Mouse (Mus musculus) kidney, embryonic 15.5 days (tissue): Measurements from ENCODE around the gene Chrm4. TPM values are rescaled to one million over a fixed set of nuclear protein-coding genes. Genes with fewer than 3 reads are reported as not detected.
A peak's percentile ranks its signal among the peaks of the same experiment; 100 is the strongest.

Experiments
- ATAC-seq: fragments of 200-750 bp; cut with Nextera tagmentation; replicated peaks from 2 replicates; pipeline ENCODE4 v1.8.0; 2017; ENCODE audit warnings: moderate TSS enrichment; ENCODE audit not compliant: low FRiP score
- H3K27ac ChIP-seq: fragments of 300-500 bp; sonication (generic); 2 replicates; pipeline ENCODE4 v1.5.1; 2015; ENCODE audit warnings: mild to moderate bottlenecking, inconsistent platforms
- H3K27me3 ChIP-seq: fragments of 300-500 bp; sonication (generic); 2 replicates; pipeline ENCODE4 v1.6.1; 2015; ENCODE audit warnings: inconsistent platforms
- H3K36me3 ChIP-seq: fragments of 300-500 bp; sonication (generic); 2 replicates; pipeline ENCODE4 v1.6.1; 2015; ENCODE audit warnings: inconsistent platforms
- H3K4me1 ChIP-seq: fragments of 300-500 bp; sonication (generic); 2 replicates; pipeline ENCODE4 v1.6.1; 2015; ENCODE audit warnings: inconsistent platforms
- H3K4me2 ChIP-seq: fragments of 300-500 bp; sonication (generic); 2 replicates; pipeline ENCODE4 v1.6.1; 2015; ENCODE audit warnings: moderate library complexity, mild to moderate bottlenecking, inconsistent platforms
- H3K4me3 ChIP-seq: fragments of 300-500 bp; sonication (generic); replicated peaks from 2 replicates; pipeline ENCODE4 v1.5.1; 2015; ENCODE audit warnings: mild to moderate bottlenecking, inconsistent platforms
- H3K9ac ChIP-seq: fragments of 300-500 bp; sonication (generic); 2 replicates; pipeline ENCODE4 v1.6.1; 2015; ENCODE audit warnings: mild to moderate bottlenecking, inconsistent platforms
- H3K9me3 ChIP-seq: fragments of 300-500 bp; sonication (generic); replicated peaks from 2 replicates; pipeline ENCODE4 v1.6.1; 2016; ENCODE audit warnings: inconsistent platforms
- WGBS: fragments of 180-500 bp; shearing (Covaris S2); methylation state at CpG from one replicate; pipeline ENCODE4 v1.1.7; 2015; ENCODE audit warnings: mixed read lengths; 5-methylcytosine and 5-hydroxymethylcytosine counted together
- polyA plus RNA-seq: library from polyadenylated mRNA; unstranded; fragments of >200 nt; fragmentation: Nextera tagmentation; extraction: Ambion mirVana; gene quantifications from 2 replicates; pipeline ENCODE4 v1.2.1, GENCODE M21; 2015

Chrm4 gene
- polyA plus RNA-seq, 1 experiment from 2014 or later, result 0.42 TPM

GRCm38 (mm10) chr2:91933471-91933870 is 6.4 kb downstream of the Chrm4 start:
- Histone ChIP-seq H3K4me3 (no peak overlapping the region), H3K27ac (peak overlapping the region; percentile 96), H3K9me3 (no peaks in the 10 kb centered on the region), H3K9ac (no peak overlapping the region), H3K4me2 (peak overlapping the region; percentile 65; the same call in 1 of the 2 replicates), H3K36me3 (peaks cover 55% of the 10 kb centered on the region), H3K4me1 (peaks cover 52% of the 10 kb centered on the region), H3K27me3 (no peaks in the 10 kb centered on the region)
- WGBS, result 30% methylated on average over 9 of the region's 9 CpGs
- ATAC-seq, result peak; percentile 16; the same call in 1 of the 2 replicates

- ATAC-seq, result no peak
- no peak overlapping the region for H3K4me3 ChIP-seq
- no peak overlapping the region for H3K9ac ChIP-seq
- peaks cover 60% of the 10 kb centered on the region for H3K36me3 ChIP-seq
- peaks cover 51% of the 10 kb centered on the region for H3K4me1 ChIP-seq
- H3K4me2 ChIP-seq, result no peak overlapping the region
- WGBS, result 31% methylated on average over 8 of the region's 8 CpGs
- H3K27ac ChIP-seq, result peak overlapping the region; percentile 96
- H3K27me3 ChIP-seq, result no peaks in the 10 kb centered on the region
- no peaks in the 10 kb centered on the region for H3K9me3 ChIP-seq
Measured at GRCm38 (mm10) chr2:91934016-91934415, 7.0 kb downstream of the Chrm4 start.

- Histone ChIP-seq H3K4me1 (peaks cover 46% of the 10 kb centered on the region), H3K4me3 (no peak overlapping the region), H3K9me3 (no peaks in the 10 kb centered on the region), H3K27ac (no peak overlapping the region), H3K4me2 (no peak overlapping the region), H3K36me3 (peaks cover 63% of the 10 kb centered on the region), H3K27me3 (no peaks in the 10 kb centered on the region), H3K9ac (no peak overlapping the region)
- WGBS, result 78% methylated on average over 9 of the region's 9 CpGs
- no peak for ATAC-seq
Measured at GRCm38 (mm10) chr2:91934826-91935525, 7.9 kb downstream of the Chrm4 start.

- WGBS, result 93% methylated on average over 7 of the region's 7 CpGs
- Histone ChIP-seq H3K4me2 (no peak overlapping the region), H3K27ac (no peak overlapping the region), H3K27me3 (no peaks in the 10 kb centered on the region), H3K9ac (no peak overlapping the region), H3K36me3 (peaks cover 73% of the 10 kb centered on the region), H3K9me3 (no peaks in the 10 kb centered on the region), H3K4me1 (peaks cover 38% of the 10 kb centered on the region), H3K4me3 (no peak overlapping the region)
- no peak for ATAC-seq
Measured at GRCm38 (mm10) chr2:91936154-91936553, 9.1 kb downstream of the Chrm4 start.

GRCm38 (mm10) chr2:91939303-91939935 is 12.4 kb downstream of the Chrm4 start:
- no peak overlapping the region for H3K4me3 ChIP-seq
- peaks cover 76% of the 10 kb centered on the region for H3K36me3 ChIP-seq
- H3K27me3 ChIP-seq, result no peaks in the 10 kb centered on the region
- no peak overlapping the region for H3K9ac ChIP-seq
- no peak overlapping the region for H3K27ac ChIP-seq
- no peak overlapping the region for H3K4me2 ChIP-seq
- H3K9me3 ChIP-seq, result no peaks in the 10 kb centered on the region
- peaks cover 8% of the 10 kb centered on the region for H3K4me1 ChIP-seq
- 79% methylated on average over 15 of the region's 15 CpGs for WGBS
- no peak for ATAC-seq

GRCm38 (mm10) chr2:91942356-91942755 is 15.3 kb downstream of the Chrm4 start:
- Histone ChIP-seq H3K4me2 (no peak overlapping the region), H3K9ac (no peak overlapping the region), H3K4me1 (peaks cover 26% of the 10 kb centered on the region), H3K4me3 (no peak overlapping the region), H3K9me3 (no peaks in the 10 kb centered on the region), H3K27ac (no peak overlapping the region), H3K27me3 (no peaks in the 10 kb centered on the region), H3K36me3 (peaks cover 46% of the 10 kb centered on the region)
- 68% methylated on average over 6 of the region's 6 CpGs for WGBS
- no peak for ATAC-seq

- Histone ChIP-seq H3K36me3 (peaks cover 26% of the 10 kb centered on the region), H3K9ac (no peak overlapping the region), H3K4me3 (no peak overlapping the region), H3K9me3 (no peaks in the 10 kb centered on the region), H3K27me3 (no peaks in the 10 kb centered on the region), H3K4me2 (no peak overlapping the region), H3K27ac (no peak overlapping the region), H3K4me1 (peaks cover 46% of the 10 kb centered on the region)
- peak; percentile 49 for ATAC-seq
- 40% methylated on average over 13 of the region's 13 CpGs for WGBS
Measured at GRCm38 (mm10) chr2:91944170-91944950, 17.3 kb downstream of the Chrm4 start.

- Histone ChIP-seq H3K36me3 (peaks cover 15% of the 10 kb centered on the region), H3K4me1 (peaks cover 57% of the 10 kb centered on the region), H3K4me2 (no peak within 1 kb of the TSS), H3K9ac (no peak within 1 kb of the TSS), H3K27me3 (no peaks in the 10 kb centered on the region), H3K27ac (no peak within 1 kb of the TSS), H3K9me3 (no peaks in the 10 kb centered on the region), H3K4me3 (no peak within 1 kb of the TSS)
- no peak for ATAC-seq
- WGBS, result 80% methylated on average over 18 of the region's 18 CpGs
Measured at GRCm38 (mm10) chr2:91945483-91945882, 18.4 kb downstream of the Chrm4 start, which contains the start of gene Gm9821. Gm9821 (plus strand) TSS chr2:91945703.

GRCm38 (mm10) chr2:91946836-91947235 is 19.8 kb downstream of the Chrm4 start:
- H3K27ac ChIP-seq, result no peak overlapping the region
- H3K9me3 ChIP-seq, result no peaks in the 10 kb centered on the region
- no peak for ATAC-seq
- 65% methylated on average over 6 of the region's 6 CpGs for WGBS
- peaks cover 62% of the 10 kb centered on the region for H3K4me1 ChIP-seq
- H3K27me3 ChIP-seq, result no peaks in the 10 kb centered on the region
- H3K9ac ChIP-seq, result 0 out of 2 replicates have a peak overlapping the region, but pooled peaks have one; percentile 7
- peaks cover 6% of the 10 kb centered on the region; the same call in 1 of the 2 replicates for H3K36me3 ChIP-seq
- H3K4me2 ChIP-seq, result no peak overlapping the region
- no peak overlapping the region for H3K4me3 ChIP-seq

- H3K36me3 ChIP-seq, result peaks cover 3% of the 10 kb centered on the region; the same call in 1 of the 2 replicates
- 0 out of 2 replicates have a peak overlapping the region, but pooled peaks have one; percentile 15 for H3K4me2 ChIP-seq
- no peak overlapping the region for H3K9ac ChIP-seq
- no peaks in the 10 kb centered on the region for H3K9me3 ChIP-seq
- no peak overlapping the region for H3K4me3 ChIP-seq
- H3K27me3 ChIP-seq, result no peaks in the 10 kb centered on the region
- peak; percentile 17; the same call in 1 of the 2 replicates for ATAC-seq
- peaks cover 62% of the 10 kb centered on the region for H3K4me1 ChIP-seq
- H3K27ac ChIP-seq, result peak overlapping the region; percentile 77
- 47% methylated on average over 11 of the region's 11 CpGs for WGBS
Measured at GRCm38 (mm10) chr2:91947397-91948150, 20.5 kb downstream of the Chrm4 start.

- Histone ChIP-seq H3K9ac (no peak overlapping the region), H3K4me2 (0 out of 2 replicates have a peak overlapping the region, but pooled peaks have one; percentile 15), H3K4me3 (no peak overlapping the region), H3K36me3 (peaks cover 3% of the 10 kb centered on the region; the same call in 1 of the 2 replicates), H3K4me1 (peaks cover 62% of the 10 kb centered on the region), H3K27ac (peak overlapping the region; percentile 77), H3K9me3 (no peaks in the 10 kb centered on the region), H3K27me3 (no peaks in the 10 kb centered on the region)
- ATAC-seq, result no peak
- 64% methylated on average over 6 of the region's 6 CpGs for WGBS
Measured at GRCm38 (mm10) chr2:91948151-91948509, 21.1 kb downstream of the Chrm4 start.
